In the genomic region with DNA sequence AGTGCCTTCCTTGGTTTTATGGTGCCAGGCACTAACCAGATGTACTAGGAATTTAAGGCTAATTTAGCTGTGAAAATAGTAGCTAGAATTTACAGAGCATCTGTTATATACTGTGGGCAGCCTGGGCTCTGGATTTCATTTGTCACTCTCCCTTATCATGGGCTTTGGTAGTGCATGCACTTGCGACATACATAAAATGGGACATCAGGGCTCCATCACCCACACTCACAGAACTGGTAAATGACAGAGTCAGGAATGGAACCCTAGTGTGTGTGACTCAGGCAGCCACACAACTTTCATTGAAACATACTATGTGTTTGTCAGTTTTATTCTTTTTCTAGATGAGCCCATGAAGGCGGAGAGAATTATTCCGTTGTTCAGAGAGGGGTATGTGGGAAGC, we compare ENCODE assay signal across 27 mouse cellular contexts.
DNase-seq lines count a peak whose midpoint lies in the region; ATAC-seq and TF ChIP-seq lines count a peak whose summit lies in the region.
"Had no signal": no experiment of that assay in that cellular context is flagged by ENCODE, and none has a peak within 500 bp of the region (broad histone marks: within the 10 kb centered on the region; RNA-seq: fewer than 3 reads in every experiment).

No protein-coding gene starts in this region.

- no peaks in the 10 kb centered on the region for H3K9me3 ChIP-seq in lung, embryonic 15.5 days
- H3K9me3 ChIP-seq in midbrain, embryonic 13.5 days: no peaks in the 10 kb centered on the region
- H3K9me3 ChIP-seq in midbrain, postnatal 0 days (ENCODE audit: low read length): no peaks in the 10 kb centered on the region
- H3K9me3 ChIP-seq: embryonic facial prominence, embryonic 13.5 days; embryonic facial prominence, embryonic 15.5 days; forebrain, embryonic 10.5 days; forebrain, embryonic 12.5 days had no signal

- ATAC-seq in lung, embryonic 15.5 days (ENCODE audit: borderline replicate concordance, extremely low read depth, low FRiP score, low TSS enrichment): 0 out of 2 replicates have a peak, but pooled peaks have one; percentile 39
- ATAC-seq in midbrain, embryonic 13.5 days: no peak
- no peak for ATAC-seq in midbrain, postnatal 0 days (ENCODE audit: low FRiP score)
- no peak for ATAC-seq in monocyte, adult 5-6 weeks (replicated peaks; ENCODE audit: insufficient number of reproducible peaks, low FRiP score, low TSS enrichment, poor library complexity, severe bottlenecking)
- ATAC-seq: activated CD4-positive, CD25-positive, alpha-beta regulatory T cell, adult 4 months; forebrain, embryonic 14.5 days; forebrain, embryonic 16.5 days; Patski had no signal

- TF ChIP-seq POLR2A in lung, adult 2 months (IDR thresholded peaks at IDR 0.05; ENCODE audit: borderline replicate concordance, extremely low read depth, low read depth, low read length): no peak

- no peak for TF ChIP-seq CTCF in layer of hippocampus, adult 2 months (conservative IDR thresholded peaks at IDR 0.05)
- TF ChIP-seq CTCF in lung, adult 2 months (IDR thresholded peaks at IDR 0.05; ENCODE audit: insufficient read depth, low read length): no peak
- no peak for TF ChIP-seq CTCF in midbrain, postnatal 0 days (IDR thresholded peaks at IDR 0.05)

- WGBS in lung, embryonic 15.5 days: 78% methylated on average over 3 of the region's 3 CpGs
- 91% methylated on average over 3 of the region's 3 CpGs for WGBS in lung, adult 2 months
- 95% methylated on average over 3 of the region's 3 CpGs for WGBS in midbrain, embryonic 13.5 days
- WGBS in midbrain, postnatal 0 days: 93% methylated on average over 3 of the region's 3 CpGs

- no peak overlapping the region for H3K4me2 ChIP-seq in lung, embryonic 15.5 days
- no peak overlapping the region for H3K4me2 ChIP-seq in midbrain, embryonic 13.5 days (replicated peaks)
- no peak overlapping the region for H3K4me2 ChIP-seq in midbrain, postnatal 0 days (ENCODE audit: low read depth, low read length, poor library complexity, severe bottlenecking)
- H3K4me2 ChIP-seq: embryonic facial prominence, embryonic 13.5 days; embryonic facial prominence, embryonic 15.5 days; forebrain, embryonic 12.5 days had no signal

- no peaks in the 10 kb centered on the region for H3K27me3 ChIP-seq in lung, embryonic 15.5 days
- H3K27me3 ChIP-seq in midbrain, embryonic 13.5 days: no peaks in the 10 kb centered on the region
- H3K27me3 ChIP-seq in midbrain, postnatal 0 days (ENCODE audit: insufficient read depth, low read length): no peaks in the 10 kb centered on the region
- H3K27me3 ChIP-seq: embryonic facial prominence, embryonic 13.5 days; embryonic facial prominence, embryonic 15.5 days; forebrain, embryonic 12.5 days; Patski had no signal

- H3K27ac ChIP-seq in layer of hippocampus, adult 2 months: peak overlapping the region; percentile 65; the same call in 1 of the 2 replicates
- H3K27ac ChIP-seq in lung, embryonic 15.5 days: no peak overlapping the region
- 0 out of 2 replicates have a peak overlapping the region, but pooled peaks have one; percentile 3 for H3K27ac ChIP-seq in midbrain, embryonic 13.5 days
- H3K27ac ChIP-seq in midbrain, postnatal 0 days (ENCODE audit: low read depth, low read length): no peak overlapping the region
- H3K27ac ChIP-seq: embryonic facial prominence, embryonic 13.5 days; embryonic facial prominence, embryonic 15.5 days; forebrain, embryonic 10.5 days; forebrain, embryonic 12.5 days had no signal

- H3K9ac ChIP-seq in lung, embryonic 15.5 days: no peak overlapping the region
- H3K9ac ChIP-seq in midbrain, embryonic 13.5 days (replicated peaks): no peak overlapping the region
- H3K9ac ChIP-seq in midbrain, postnatal 0 days (replicated peaks; ENCODE audit: low read length, poor library complexity, severe bottlenecking): no peak overlapping the region
- H3K9ac ChIP-seq: embryonic facial prominence, embryonic 13.5 days; embryonic facial prominence, embryonic 15.5 days; forebrain, embryonic 12.5 days had no signal

- no peak overlapping the region for H3K4me3 ChIP-seq in layer of hippocampus, adult 2 months
- H3K4me3 ChIP-seq in lung, embryonic 15.5 days: no peak overlapping the region
- H3K4me3 ChIP-seq in lung, adult 2 months (replicated peaks; ENCODE audit: extremely low read depth, low read depth, low read length): no peak overlapping the region
- no peak overlapping the region for H3K4me3 ChIP-seq in midbrain, embryonic 13.5 days (replicated peaks)
- no peak overlapping the region for H3K4me3 ChIP-seq in midbrain, postnatal 0 days (ENCODE audit: low read depth, low read length)
- H3K4me3 ChIP-seq: embryonic facial prominence, embryonic 13.5 days; embryonic facial prominence, embryonic 15.5 days; erythroblast, embryonic 14.5 days; forebrain, embryonic 10.5 days; forebrain, embryonic 12.5 days had no signal

- H3K36me3 ChIP-seq in lung, embryonic 15.5 days: no peaks in the 10 kb centered on the region
- no peaks in the 10 kb centered on the region for H3K36me3 ChIP-seq in midbrain, embryonic 13.5 days
- H3K36me3 ChIP-seq in midbrain, postnatal 0 days (ENCODE audit: insufficient read depth, low read length): no peaks in the 10 kb centered on the region
- H3K36me3 ChIP-seq: embryonic facial prominence, embryonic 13.5 days; embryonic facial prominence, embryonic 15.5 days; forebrain, embryonic 10.5 days; forebrain, embryonic 12.5 days had no signal

- H3K4me1 ChIP-seq in lung, embryonic 15.5 days: no peaks in the 10 kb centered on the region
- H3K4me1 ChIP-seq in lung, adult 2 months (ENCODE audit: control insufficient read depth, insufficient read depth, low read length): no peaks in the 10 kb centered on the region
- peaks cover 23% of the 10 kb centered on the region for H3K4me1 ChIP-seq in midbrain, embryonic 13.5 days (replicated peaks)
- H3K4me1 ChIP-seq in midbrain, postnatal 0 days (ENCODE audit: insufficient read depth, low read length): 0 out of 2 replicates have a peak, but pooled peaks cover 5% of the 10 kb centered on the region
- H3K4me1 ChIP-seq: forebrain, embryonic 10.5 days had no signal

- DNase-seq in layer of hippocampus, adult 2 months (ENCODE audit: low spot score in 2 of 2): no peak
- DNase-seq in layer of hippocampus, postnatal 36 days: no peak
- no peak for DNase-seq in lung, adult 2 months
- DNase-seq in midbrain, postnatal 0 days (ENCODE audit: low spot score): no peak
- DNase-seq in brain, adult 2 months (ENCODE audit: low read depth, low spot score): peak; percentile 39
- DNase-seq: adrenal gland, adult 8-10 months; adrenal gland, postnatal 14 days; adrenal gland, postnatal 36 days; cerebellum, adult 11 months; cerebellum, adult 18-20 months; cerebellum, adult 8-10 months; cerebellum, adult 9-11 months; cerebellum, postnatal 14 days; cerebellum, postnatal 36 days; embryo, embryonic 11 days had no signal

Comparison
In these comparisons a context has a peak if more than half of its experiments do, and no peak if none do; other contexts are left out.
1. H3K27ac ChIP-seq: peak in layer of hippocampus, adult 2 months (single experiment) and midbrain, embryonic 13.5 days (single experiment); none in lung, embryonic 15.5 days (single experiment) and midbrain, postnatal 0 days (single experiment).